Mouse (Mus musculus): ENCODE results near the gene Hpn. TPM values are rescaled to one million over a fixed set of nuclear protein-coding genes. Genes with fewer than 3 reads are reported as not detected.
A peak's percentile ranks its signal among the peaks of the same experiment; 100 is the strongest.

Hpn gene
- total RNA-seq, 2 experiments from 2014 or later: 0.66 to 0.93 TPM

DNA sequence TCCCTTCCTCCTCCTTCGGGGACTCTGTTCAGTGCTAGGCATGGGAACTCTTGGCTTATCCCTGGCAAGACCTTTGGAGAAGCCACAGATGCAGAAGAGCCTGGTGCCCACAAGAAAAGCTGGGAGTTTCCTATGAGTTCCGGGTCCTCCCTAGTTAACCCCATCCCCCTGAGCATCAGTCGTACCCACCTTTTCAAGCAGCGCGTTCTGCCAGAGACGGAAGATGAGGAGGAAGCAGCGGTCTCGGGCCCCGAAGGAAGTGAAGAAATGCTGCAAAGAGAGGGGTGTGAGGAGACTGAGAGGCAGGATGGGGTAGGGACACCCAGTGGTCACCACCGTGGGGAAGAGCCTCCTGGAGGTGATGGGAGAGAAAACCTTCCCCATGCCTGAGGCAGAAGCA lies 25.9 kb upstream of the Hpn start:
- DNase-seq: no peak

DNA sequence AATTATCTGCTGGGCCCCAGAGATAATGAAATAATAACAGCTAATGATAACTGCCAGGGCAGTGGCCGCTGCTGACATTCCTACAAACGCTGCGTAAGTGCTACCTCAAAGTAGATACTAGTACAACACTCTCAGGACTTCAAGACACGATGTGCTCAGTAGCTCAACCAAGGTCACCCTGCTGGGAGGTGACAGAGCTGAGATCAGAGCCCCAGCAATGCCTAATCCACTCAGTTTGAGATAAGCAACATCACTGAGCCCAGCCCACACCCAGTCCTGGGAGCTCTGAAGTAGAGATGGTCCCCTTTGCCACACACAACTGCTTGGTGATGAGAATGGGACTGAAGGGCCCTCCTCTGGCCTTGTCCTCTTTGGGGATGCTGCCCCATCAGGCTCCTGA lies 25.2 kb upstream of the Hpn start:
- no peak for DNase-seq

DNA sequence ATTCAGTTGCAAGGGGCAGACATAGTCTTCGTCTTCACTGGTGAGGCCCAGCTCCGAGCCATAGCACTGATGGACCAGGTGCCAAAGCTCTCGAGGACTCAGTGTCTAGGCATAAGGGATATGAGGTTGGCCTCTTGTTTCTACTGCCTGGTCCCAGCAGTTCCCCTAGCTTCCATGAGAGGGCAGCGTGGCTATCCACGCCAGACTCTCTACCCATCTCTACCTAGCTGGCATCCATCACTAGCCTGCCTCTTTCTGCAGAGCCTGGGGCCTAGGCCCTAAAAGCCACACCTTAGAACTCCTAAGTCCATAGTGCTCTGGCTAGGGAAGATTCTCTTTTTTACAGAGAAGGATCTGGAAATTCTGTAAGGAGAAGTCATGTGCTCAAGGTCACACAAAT lies 24.7 kb upstream of the Hpn start:
- DNase-seq: peak; percentile 75 to 80

DNA sequence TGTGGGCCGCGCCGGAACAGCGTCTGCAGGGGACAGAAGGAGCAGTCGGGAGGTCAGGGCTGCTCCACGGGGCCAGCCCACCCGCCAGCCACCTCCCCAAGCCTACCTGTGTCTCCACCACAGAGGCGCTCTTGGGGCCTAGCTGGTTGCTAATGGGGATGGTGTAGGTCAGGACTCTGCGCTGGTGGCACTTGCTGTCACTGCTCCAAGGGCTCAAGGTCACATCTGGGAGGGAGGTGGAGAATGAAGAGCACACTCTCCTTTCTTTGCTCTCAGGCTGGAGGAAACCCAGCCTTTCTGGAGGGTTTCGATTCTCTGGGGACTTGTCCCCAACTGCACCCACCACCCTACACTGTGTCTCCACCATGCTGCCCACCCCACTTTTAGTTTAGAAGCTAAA lies 20.6 kb upstream of the Hpn start:
- peak; percentile 69 to 73 for DNase-seq

DNA sequence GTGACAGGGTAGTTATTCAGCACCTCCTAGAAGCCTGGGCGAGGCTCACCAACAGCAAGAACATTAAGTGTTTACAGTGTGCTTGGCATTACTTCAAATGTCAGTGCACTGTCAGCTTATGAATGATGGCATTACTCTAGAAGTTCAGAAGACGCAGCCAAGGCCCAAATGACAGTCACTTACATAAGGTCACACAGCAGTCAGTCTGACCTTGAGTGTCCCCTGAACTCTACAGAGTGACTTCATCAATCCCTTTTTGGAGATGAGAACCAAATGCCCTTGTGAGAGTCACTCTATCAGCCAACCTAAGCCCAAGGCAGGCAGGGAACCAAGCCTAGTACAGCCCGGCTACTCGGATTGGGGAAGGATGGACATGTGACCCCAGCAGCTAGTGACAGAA lies 16.8 kb upstream of the Hpn start:
- DNase-seq: peak; percentile 49 to 55

DNA sequence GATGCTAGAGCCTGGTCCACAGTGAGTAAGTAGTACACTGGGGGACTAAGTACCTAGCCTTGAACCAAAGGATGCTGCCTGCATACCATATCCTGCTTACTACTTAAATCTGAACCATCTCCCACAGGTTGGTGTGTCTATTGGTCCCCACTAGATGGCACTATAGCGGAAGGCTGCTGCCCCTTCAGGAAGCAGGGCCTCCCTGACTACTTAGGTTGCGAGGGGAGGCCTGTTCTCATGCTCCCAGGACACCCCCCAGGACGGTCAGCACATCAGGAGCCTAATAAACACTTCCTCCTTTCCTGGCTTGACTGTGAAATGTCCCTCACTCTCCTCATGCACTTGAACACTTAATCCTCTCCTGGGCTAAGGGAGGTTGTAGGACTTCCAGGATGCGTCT lies 15.8 kb upstream of the Hpn start:
- peak; percentile 55 to 69 for DNase-seq

DNA sequence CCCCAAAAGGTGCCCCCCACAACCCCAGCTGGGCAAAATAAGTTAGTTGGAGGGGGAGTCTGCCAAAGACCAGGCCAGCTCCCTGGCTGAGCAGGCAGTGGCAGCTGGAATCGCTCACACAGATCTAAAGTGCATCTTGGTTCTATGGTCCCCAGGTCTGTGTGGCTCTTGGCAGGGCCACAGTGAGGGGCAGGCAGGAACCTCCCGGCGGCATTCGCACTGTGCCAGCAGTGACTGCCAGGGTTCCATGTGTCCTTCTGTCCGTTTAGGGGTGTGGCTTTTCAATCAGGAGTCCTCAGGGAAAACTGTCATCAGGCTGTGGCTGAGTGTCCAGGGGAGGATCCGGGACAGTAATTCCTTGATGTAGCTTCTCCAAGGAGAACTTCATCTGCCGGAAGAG lies 15.1 kb upstream of the Hpn start:
- no peak for DNase-seq

DNA sequence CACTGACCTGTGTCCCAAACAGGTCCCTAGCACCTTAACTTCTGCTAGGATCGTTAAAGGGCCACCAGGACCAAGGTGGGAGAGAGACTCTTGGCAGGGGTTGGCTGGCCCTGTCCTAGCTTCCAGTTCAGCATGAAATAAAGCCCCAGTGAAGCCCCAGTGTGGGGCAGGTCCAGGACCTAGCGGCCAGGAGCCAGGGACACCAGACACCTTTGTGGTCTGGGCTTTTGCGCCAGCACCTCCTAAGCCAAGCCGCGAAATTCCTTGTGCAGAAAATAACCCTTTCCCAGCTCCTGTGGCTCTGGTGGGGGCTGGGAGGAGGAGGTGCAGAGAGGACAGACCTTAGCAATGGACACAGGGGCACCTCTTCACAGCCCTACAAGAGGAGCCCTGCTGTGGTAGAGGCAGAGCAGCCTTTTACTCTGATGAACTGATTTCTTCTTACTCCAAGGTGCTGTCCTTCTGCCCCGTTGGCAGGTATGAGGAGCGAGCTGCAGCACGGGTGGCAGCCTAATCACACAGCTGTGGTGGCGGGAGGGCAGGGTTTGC lies 13.1 kb upstream of the Hpn start:
- DNase-seq: no peak

DNA sequence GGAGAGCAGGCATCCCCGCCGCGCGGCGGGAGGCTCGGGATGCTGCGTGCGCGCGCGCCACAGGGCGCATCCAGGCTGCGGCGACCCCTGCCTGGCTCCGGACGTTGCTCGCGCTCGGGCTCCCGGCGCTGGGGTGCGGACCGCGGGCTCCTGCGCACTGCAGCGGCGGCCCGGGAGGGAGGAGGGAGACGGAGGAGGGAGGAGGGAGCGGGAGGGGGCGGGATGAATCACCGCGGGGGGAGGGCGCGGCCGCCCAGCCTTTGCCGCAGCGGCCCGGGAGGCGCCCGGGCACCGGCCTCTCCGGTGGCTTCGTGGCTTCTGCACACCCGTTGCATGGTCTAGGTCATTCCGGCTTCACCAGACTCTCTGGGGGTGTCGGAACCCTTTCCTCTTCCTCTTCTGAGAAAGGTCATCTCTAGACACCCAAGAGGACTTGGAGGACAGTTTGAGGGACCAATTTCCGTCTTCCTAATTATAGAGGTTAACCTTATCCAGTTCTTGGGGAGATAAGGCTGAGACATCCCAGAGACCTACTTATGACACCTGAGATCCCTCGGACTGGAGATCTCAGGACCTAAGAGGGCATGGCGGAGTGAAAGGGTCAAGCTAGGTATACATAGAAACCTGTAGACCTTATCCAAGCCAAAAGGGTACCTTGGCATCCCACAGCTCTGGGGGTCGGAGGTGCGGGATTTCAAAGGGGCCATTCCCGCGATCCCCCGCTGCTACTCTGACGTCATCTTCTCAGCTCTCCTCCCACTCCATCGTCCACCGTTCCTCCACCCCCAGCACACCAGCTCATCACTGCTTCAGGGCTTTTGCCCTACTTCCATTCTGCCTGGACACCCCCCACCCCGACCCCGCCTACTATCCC lies 12.0 kb upstream of the Hpn start, which contains the start of gene Scn1b:
Gene Scn1b (minus strand): TSS at position 153 of the 874 bp plus-strand sequence.
- DNase-seq: peak; percentile 83 to 89

DNA sequence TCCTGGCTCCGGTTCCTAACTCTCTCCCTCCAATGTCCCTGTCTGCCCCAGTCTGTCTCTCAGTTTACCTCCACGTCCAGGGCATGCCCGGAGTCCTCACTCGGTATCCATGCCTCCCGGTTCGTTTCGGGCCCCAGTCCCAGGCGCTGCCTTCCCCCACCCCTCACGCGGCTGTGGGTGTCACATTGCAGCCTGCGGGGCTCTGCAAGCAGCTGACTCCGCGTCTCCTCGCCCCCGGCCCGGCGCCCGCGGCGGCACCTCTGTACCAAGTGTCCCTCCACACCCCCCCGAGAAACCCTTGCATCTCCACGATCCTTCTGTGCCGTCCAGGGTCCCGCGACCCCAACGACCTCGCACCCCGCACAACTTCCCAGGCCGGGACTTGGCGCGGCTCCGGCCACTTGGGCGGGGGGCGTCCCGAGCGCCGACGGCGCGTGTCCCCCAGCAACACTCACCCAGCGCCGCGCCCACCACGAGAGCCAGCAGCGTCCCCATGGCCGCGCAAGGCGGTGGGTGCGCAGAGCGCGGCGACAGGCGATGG lies 11.2 kb upstream of the Hpn start:
- no peak for DNase-seq

DNA sequence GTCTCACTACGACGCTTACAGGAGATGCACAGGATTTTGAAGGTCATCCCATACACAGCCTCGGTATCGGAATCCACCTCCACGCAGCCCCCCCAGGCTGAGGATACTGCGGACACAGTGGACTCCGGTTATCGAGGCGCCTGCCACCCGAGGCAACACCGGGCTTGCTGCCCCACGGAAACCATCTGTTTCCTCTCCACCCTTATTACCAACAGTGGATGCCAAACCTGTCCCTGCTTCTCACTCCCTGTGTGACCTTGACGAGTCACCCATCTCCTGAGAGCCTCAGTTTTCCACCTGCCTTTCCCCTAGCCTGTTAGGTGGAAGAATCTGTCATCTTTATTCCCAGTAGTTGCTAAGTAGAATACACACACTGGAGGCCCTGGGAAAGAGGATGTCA lies 10.0 kb upstream of the Hpn start:
- DNase-seq: no peak

DNA sequence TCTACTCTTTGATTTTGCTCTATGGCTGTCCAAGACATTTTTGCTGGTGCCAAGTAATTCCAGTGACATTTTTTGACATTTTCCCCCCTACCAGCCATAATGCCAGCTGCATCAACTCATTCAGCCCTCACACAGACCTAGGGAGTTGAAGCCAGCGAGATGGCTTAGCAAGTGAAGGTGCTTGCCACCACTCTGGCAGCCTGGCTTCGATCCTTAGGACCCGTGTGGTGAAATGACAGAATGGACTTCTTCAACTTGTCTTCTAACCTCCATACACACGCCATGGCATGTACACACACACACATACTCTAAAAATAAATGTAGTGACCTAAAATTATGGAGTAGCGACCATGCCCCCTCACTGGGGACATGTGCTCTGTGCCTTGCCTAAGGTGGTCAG lies 9.3 kb upstream of the Hpn start:
- DNase-seq: no peak

DNA sequence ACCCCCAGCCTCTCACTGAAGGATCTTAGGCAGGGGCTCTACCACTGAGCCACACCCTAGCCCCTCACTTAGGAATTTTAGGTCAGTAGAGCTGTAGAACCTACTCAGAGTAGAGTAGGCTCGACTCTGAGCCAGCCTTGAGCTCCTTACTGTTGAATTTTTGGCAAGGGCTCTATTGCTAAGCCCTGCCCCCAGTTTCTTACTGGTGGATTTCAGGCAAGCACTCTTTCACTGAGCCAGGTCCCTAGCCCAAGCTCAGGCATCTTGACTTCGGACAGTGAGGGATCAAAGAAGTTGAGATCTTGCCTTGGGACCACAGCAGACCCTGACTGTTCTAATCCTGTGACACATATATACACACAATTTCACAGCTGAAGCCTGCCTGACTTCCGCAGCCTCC lies 8.6 kb upstream of the Hpn start:
- no peak for DNase-seq

DNA sequence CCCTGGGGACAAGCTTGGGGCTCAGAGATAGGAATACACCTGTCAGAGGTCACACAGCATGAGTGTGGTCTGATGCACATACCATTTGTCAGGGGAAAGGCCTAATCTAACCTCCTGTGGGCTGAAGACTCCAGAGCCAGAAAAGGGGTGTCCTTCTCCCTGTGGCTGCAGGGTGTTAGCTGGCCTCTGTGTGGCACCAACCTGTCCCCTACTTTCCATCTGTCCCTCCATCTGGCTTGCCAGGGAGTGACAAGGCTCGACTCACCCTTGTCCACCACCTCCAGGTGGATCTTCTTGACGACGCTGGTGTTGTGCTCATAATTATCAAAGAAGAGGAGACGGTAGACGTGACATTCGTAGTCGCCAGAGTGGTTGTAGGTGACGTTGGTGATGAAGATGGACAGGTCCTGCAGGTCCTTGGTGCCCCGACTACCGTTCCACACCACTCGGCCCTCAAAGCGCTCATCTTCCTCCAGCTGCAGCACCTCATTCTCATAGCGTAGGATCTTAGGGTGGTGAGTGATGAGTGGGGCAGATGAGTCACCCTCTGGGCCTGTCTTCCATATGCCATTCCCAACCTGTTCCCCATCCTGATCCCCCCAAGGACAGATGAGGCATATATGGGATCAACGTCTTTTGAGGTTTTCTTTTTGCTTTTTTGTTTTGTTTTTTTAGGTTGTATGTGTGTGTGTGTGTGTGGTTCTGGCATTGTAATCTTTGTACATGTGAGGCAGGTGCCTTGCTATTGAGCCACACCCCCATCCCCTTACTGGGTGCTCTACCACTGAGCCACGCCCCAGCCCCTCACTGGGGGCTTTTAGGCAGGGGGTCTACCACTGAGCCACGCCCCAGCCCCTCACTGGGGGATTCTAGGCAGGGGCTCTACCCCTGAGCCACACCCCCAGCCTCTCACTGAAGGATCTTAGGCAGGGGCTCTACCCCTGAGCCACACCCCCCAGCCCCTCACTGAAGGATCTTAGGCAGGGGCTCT lies 7.8 kb upstream of the Hpn start:
- no peak for DNase-seq

DNA sequence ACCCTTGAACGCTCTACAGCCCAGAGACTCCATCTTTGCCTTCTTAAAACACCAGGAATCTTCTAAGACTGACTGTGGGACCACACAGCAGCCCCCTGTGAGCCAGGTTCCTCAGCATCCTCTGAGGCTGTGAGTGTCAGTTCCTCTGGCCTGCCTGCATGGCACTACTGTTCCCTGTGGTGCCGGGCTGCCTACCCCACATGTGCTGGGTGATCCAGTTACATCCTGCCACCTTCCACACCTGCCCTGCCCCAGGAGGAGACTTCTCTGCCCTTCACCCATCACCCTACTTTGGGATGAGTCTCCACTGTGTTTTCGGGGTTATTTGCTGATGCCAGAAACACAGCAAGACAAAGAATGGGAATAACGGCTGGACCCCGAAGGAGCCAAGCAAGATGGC lies 4.5 kb upstream of the Hpn start:
- no peak for DNase-seq

DNA sequence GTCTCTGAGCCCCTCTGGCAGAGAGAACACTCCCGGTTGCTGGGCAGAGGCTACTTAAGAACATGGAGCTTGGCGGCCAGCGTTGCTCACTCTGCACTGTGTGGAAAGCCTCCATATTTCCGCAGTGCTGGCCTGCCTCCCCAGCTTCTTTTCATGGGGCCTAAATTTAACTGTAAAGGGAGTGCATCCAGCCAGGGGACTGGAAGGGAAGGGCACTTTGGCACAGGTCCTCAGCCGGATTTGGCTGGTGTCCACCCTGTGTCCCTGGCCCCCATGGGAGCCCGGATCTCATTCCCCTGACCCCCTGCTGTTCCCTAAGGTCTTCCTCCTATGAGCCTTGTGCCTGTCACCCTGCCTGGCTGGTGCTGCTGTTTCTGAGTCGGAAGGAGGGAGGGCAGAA lies 3.4 kb upstream of the Hpn start:
- DNase-seq: peak; percentile 37 to 52

DNA sequence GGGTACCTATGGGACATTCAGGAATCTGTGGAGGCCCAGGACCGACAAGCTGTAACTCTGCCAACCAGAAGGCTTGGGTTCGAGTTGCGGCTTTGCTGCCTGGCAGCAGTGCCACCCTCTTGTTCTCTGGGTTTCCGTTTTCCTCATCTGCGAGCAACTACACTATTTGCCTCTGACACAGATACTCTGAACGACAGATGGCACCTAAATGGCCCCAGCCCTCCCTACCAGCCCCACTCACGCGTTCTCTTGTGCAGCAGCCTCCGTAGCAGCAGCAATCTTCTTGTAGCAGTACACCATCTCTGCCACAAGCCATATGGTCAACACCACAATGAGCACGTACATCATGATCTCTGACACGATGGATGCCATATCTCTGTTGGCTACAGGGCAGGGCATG lies 2.4 kb upstream of the Hpn start:
- no peak for DNase-seq

DNA sequence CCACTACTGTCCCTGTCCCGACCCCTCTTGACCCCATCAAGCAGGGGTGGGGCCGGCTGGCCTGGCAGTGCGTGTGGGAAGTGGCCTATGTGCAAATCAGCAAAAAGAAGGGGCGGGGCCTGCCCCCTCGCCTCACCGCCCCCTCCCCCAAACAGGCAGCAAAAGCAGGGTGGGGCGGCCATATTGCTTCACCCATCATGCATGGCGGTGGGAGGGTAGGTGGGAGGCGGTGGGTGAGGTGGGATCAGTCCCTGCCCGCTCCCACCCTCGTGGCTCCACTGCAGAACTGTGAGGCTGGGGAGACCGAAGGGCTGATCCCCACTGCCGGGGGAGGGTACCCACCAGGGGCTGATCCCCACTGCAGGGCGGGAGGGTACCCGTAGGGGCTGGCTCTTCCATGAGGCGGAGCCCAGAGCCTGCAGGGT lies 1.6 kb upstream of the Hpn start:
- no peak for DNase-seq

DNA sequence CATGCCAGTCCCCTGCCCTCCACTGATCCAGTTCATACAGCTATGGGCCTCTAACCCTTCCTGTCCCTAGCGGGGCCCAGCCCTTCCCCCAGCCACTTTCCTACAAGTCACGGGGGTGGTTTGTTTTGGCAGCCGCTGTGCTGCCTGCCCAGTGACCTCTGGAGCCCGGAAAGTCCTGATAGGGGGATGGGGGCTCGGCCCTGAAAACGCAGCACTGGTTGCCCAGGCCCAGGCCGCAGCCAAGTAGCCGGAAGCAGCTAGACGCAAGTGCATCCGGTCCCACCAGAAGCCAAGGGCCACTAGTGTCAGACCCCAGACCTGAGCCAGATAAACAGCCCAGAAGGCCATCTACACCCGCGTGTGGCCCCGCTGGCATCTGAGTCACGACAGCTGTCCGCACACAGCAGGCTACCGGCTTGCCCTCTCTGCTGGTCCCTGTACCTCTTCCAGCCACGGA lies 525 bp upstream of the Hpn start:
- DNase-seq: peak; percentile 72 to 83

DNA sequence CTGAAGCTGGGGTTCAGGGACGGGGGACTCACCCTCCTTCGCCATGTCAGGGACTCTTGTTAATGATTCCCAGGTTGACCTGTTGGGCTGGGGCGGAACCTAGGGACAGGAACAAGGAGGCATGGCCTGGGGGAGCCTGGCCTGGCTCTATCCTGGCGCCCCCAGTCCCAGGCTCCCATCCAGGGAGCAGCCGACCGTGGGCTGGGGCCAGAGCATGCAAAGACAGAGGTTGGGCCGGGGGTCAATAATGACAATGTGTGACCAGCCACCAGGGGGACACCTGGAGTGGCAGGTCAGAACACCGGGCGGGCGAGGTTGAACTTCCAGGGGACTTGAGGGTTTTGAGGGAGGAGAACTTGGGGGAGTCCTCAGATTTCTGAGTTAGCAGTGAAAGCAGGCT lies 444 bp downstream of the Hpn start:
- no peak for DNase-seq

DNA sequence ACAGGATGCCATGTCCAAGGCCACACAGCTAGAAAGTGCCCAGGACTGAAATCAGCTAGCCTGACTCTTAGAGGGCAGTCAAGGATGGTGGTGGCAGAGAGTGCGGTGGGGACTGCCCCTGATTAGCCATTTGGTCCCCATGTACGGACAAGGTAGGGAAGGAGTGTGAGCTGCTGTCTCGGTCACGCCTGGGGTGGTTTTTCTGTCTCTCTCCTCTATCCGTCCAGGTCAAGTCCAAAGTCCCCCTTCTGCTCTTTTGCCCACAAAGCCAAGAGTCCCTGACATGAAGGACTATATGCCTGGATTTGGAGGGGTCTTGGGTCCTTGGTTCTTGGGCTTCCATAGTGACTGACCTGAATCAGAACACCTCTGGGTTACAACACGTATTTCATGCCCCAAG lies 1.3 kb downstream of the Hpn start:
- DNase-seq: no peak

DNA sequence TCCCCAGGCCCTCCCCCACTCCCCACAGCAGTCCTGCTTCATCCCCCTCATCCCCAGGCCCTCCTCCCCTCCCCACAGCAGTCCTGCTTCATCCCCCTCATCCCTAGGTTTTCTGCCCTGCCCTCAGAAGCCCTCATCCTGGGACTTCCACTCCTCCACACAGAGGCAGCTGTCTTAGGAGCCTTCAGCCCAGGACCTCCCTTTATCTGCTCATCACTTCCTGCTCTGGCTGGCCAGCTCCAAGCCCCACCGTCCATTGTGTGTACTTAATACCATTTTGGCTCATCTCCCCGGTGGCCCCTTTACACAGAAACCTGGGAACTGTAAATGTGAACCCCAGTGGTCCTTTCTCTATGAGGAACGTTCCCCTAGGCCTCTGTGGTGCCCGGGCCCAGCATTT lies 3.1 kb downstream of the Hpn start:
- DNase-seq: no peak
